Mouse (Mus musculus): Measurements from ENCODE around the gene Olfr1440. TPM values are rescaled to one million over a fixed set of nuclear protein-coding genes. Genes with fewer than 3 reads are reported as not detected.
A peak's percentile ranks its signal among the peaks of the same experiment; 100 is the strongest.

Gene Olfr1440
- polyA plus RNA-seq, 1 experiment, result not detected

- WGBS, result 90% methylated on average over 5 of the region's 5 CpGs
- no peak for DNase-seq
- H3K4me1 ChIP-seq (ENCODE audit: control insufficient read depth, insufficient read depth, low read length), result no peaks in the 10 kb centered on the region
- H3K4me3 ChIP-seq (replicated peaks; ENCODE audit: insufficient read depth, low read depth, low read length), result no peak overlapping the region
- H3K27ac ChIP-seq (ENCODE audit: insufficient read depth, low read length), result no peak overlapping the region
- TF ChIP-seq CTCF (IDR thresholded peaks at IDR 0.05; ENCODE audit: borderline replicate concordance, insufficient read depth, low read depth, low read length), result no peak
- TF ChIP-seq POLR2A (IDR thresholded peaks at IDR 0.05; ENCODE audit: borderline replicate concordance, insufficient read depth, low read length), result no peak
- no peaks in the 10 kb centered on the region for H3K27me3 ChIP-seq (ENCODE audit: control insufficient read depth, insufficient read depth, low read length)
These were observed 40.0 kb downstream of the Olfr1440 start for GRCm38 (mm10) chr19:12427101-12427500.

GRCm38 (mm10) chr19:12427605-12428004 is 40.5 kb downstream of the Olfr1440 start, which contains the start of gene Pfpl:
Pfpl (plus strand) TSS chr19:12427905.
- Histone ChIP-seq H3K27me3 (ENCODE audit: control insufficient read depth, insufficient read depth, low read length) (no peaks in the 10 kb centered on the region), H3K4me1 (ENCODE audit: control insufficient read depth, insufficient read depth, low read length) (no peaks in the 10 kb centered on the region), H3K27ac (ENCODE audit: insufficient read depth, low read length) (no peak within 1 kb of the TSS), H3K4me3 (replicated peaks; ENCODE audit: insufficient read depth, low read depth, low read length) (no peak within 1 kb of the TSS)
- no peak for TF ChIP-seq CTCF (IDR thresholded peaks at IDR 0.05; ENCODE audit: borderline replicate concordance, insufficient read depth, low read depth, low read length)
- no peak for TF ChIP-seq POLR2A (IDR thresholded peaks at IDR 0.05; ENCODE audit: borderline replicate concordance, insufficient read depth, low read length)
- no peak for DNase-seq
- WGBS, result 90% methylated on average over 6 of the region's 6 CpGs

- Histone ChIP-seq H3K27me3 (ENCODE audit: control insufficient read depth, insufficient read depth, low read length) (no peaks in the 10 kb centered on the region), H3K4me3 (replicated peaks; ENCODE audit: insufficient read depth, low read depth, low read length) (no peak overlapping the region), H3K4me1 (ENCODE audit: control insufficient read depth, insufficient read depth, low read length) (no peaks in the 10 kb centered on the region), H3K27ac (ENCODE audit: insufficient read depth, low read length) (no peak overlapping the region)
- WGBS, result 3% methylated on average over 2 of the region's 2 CpGs
- TF ChIP-seq CTCF (IDR thresholded peaks at IDR 0.05; ENCODE audit: borderline replicate concordance, insufficient read depth, low read depth, low read length), result peak; percentile 21; the same call in 1 of the 2 replicates
- TF ChIP-seq POLR2A (IDR thresholded peaks at IDR 0.05; ENCODE audit: borderline replicate concordance, insufficient read depth, low read length), result no peak
- DNase-seq, result peak; percentile 7 to 16
These were observed 46.0 kb downstream of the Olfr1440 start for GRCm38 (mm10) chr19:12433033-12433432.

GRCm38 (mm10) chr19:12435011-12435416 is 47.9 kb downstream of the Olfr1440 start:
- no peaks in the 10 kb centered on the region for H3K27me3 ChIP-seq (ENCODE audit: control insufficient read depth, insufficient read depth, low read length)
- TF ChIP-seq POLR2A (IDR thresholded peaks at IDR 0.05; ENCODE audit: borderline replicate concordance, insufficient read depth, low read length), result no peak
- no peak for TF ChIP-seq CTCF (IDR thresholded peaks at IDR 0.05; ENCODE audit: borderline replicate concordance, insufficient read depth, low read depth, low read length)
- WGBS, result 79% methylated on average over 4 of the region's 4 CpGs
- H3K4me3 ChIP-seq (replicated peaks; ENCODE audit: insufficient read depth, low read depth, low read length), result no peak overlapping the region
- H3K27ac ChIP-seq (ENCODE audit: insufficient read depth, low read length), result no peak overlapping the region
- H3K4me1 ChIP-seq (ENCODE audit: control insufficient read depth, insufficient read depth, low read length), result no peaks in the 10 kb centered on the region
- no peak for DNase-seq

GRCm38 (mm10) chr19:12435750-12436524 is 48.9 kb downstream of the Olfr1440 start:
- no peak for DNase-seq
- 77% methylated on average over 4 of the region's 4 CpGs for WGBS
- Histone ChIP-seq H3K4me3 (replicated peaks; ENCODE audit: insufficient read depth, low read depth, low read length) (no peak overlapping the region), H3K27me3 (ENCODE audit: control insufficient read depth, insufficient read depth, low read length) (no peaks in the 10 kb centered on the region), H3K27ac (ENCODE audit: insufficient read depth, low read length) (no peak overlapping the region), H3K4me1 (ENCODE audit: control insufficient read depth, insufficient read depth, low read length) (no peaks in the 10 kb centered on the region)
- TF ChIP-seq CTCF (IDR thresholded peaks at IDR 0.05; ENCODE audit: borderline replicate concordance, insufficient read depth, low read depth, low read length), result no peak
- TF ChIP-seq POLR2A (IDR thresholded peaks at IDR 0.05; ENCODE audit: borderline replicate concordance, insufficient read depth, low read length), result no peak

GRCm38 (mm10) chr19:12439581-12439980 is 52.5 kb downstream of the Olfr1440 start:
- Histone ChIP-seq H3K4me3 (replicated peaks; ENCODE audit: insufficient read depth, low read depth, low read length) (no peak overlapping the region), H3K27me3 (ENCODE audit: control insufficient read depth, insufficient read depth, low read length) (no peaks in the 10 kb centered on the region), H3K27ac (ENCODE audit: insufficient read depth, low read length) (no peak overlapping the region), H3K4me1 (ENCODE audit: control insufficient read depth, insufficient read depth, low read length) (no peaks in the 10 kb centered on the region)
- DNase-seq, result no peak
- no peak for TF ChIP-seq POLR2A (IDR thresholded peaks at IDR 0.05; ENCODE audit: borderline replicate concordance, insufficient read depth, low read length)
- no peak for TF ChIP-seq CTCF (IDR thresholded peaks at IDR 0.05; ENCODE audit: borderline replicate concordance, insufficient read depth, low read depth, low read length)
- 34% methylated on average over 1 of the region's 1 CpGs for WGBS

GRCm38 (mm10) chr19:12440103-12440725 is 53.1 kb downstream of the Olfr1440 start:
- Histone ChIP-seq H3K4me1 (ENCODE audit: control insufficient read depth, insufficient read depth, low read length) (no peaks in the 10 kb centered on the region), H3K27me3 (ENCODE audit: control insufficient read depth, insufficient read depth, low read length) (no peaks in the 10 kb centered on the region), H3K4me3 (replicated peaks; ENCODE audit: insufficient read depth, low read depth, low read length) (no peak overlapping the region), H3K27ac (ENCODE audit: insufficient read depth, low read length) (no peak overlapping the region)
- DNase-seq, result no peak
- TF ChIP-seq POLR2A (IDR thresholded peaks at IDR 0.05; ENCODE audit: borderline replicate concordance, insufficient read depth, low read length), result no peak
- no peak for TF ChIP-seq CTCF (IDR thresholded peaks at IDR 0.05; ENCODE audit: borderline replicate concordance, insufficient read depth, low read depth, low read length)
- WGBS, result 68% methylated on average over 5 of the region's 5 CpGs

- Histone ChIP-seq H3K4me1 (ENCODE audit: control insufficient read depth, insufficient read depth, low read length) (no peaks in the 10 kb centered on the region), H3K27me3 (ENCODE audit: control insufficient read depth, insufficient read depth, low read length) (no peaks in the 10 kb centered on the region), H3K4me3 (replicated peaks; ENCODE audit: insufficient read depth, low read depth, low read length) (no peak overlapping the region), H3K27ac (ENCODE audit: insufficient read depth, low read length) (no peak overlapping the region)
- no peak for TF ChIP-seq CTCF (IDR thresholded peaks at IDR 0.05; ENCODE audit: borderline replicate concordance, insufficient read depth, low read depth, low read length)
- TF ChIP-seq POLR2A (IDR thresholded peaks at IDR 0.05; ENCODE audit: borderline replicate concordance, insufficient read depth, low read length), result no peak
- 73% methylated on average over 4 of the region's 4 CpGs for WGBS
- DNase-seq, result no peak
These were observed 55.5 kb downstream of the Olfr1440 start for GRCm38 (mm10) chr19:12442560-12442959.

Data from cerebellum, adult 2 months (tissue).